Mouse (Mus musculus) cerebellum, adult (tissue): ENCODE data around the gene Gm17416.

Source experiments
- ATAC-seq: cut with Nextera tagmentation; 2 replicates; pipeline ENCODE4 v1.9.2; 2017; ENCODE audit warnings: mild to moderate bottlenecking, moderate library complexity, mixed read lengths; ENCODE audit not compliant: insufficient number of reproducible peaks, low FRiP score, low TSS enrichment

Gene Gm17416

GRCm38 (mm10) chr2:152569038-152569437 is at the start of gene Gm17416:
Gene Gm17416, plus strand, starts transcription at chr2:152569338.
- no peak for ATAC-seq

DNA sequence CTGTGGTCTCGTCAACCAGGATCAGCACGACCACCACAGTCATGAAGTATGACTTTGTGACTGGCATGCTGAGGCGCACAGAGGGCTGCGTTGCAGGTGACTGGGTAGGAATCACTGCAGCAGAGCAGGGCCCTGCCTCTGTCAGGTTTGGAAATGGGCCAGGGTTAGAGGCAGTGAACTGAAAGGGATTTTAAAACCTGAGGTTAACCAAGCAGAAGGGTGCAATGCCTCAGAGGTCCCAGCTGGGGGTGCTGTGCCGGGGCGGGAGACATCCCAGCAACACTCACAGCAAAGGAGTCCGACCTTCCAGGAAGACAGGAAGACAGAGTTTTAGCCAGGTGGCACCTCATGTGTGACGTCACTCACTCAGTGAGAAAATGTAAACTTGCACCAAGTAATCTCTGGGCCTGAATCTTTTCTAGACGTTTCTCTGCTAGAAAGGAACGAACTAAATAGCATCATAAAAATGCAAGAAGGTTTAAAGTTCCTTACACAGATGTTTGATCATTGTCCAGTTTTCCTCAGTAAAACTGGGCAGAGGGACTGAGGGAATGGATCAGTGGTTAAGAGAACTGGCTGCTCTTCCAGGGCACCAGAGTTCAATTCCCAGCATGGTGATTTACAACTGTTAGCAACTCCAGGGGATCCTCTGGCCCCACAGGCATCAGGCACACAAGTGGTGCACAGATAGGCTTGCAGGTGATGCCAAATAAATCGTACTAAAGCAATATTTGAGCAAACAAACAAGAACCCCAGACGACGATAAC is 29.0 kb upstream of the Gm17416 start, which contains the start of gene Defb29:
Gene Defb29 (minus strand): TSS at position 155 of the 767 bp plus-strand sequence.
- no peak for ATAC-seq

GRCm38 (mm10) chr2:152541979-152542378 is 27.2 kb upstream of the Gm17416 start:
- no peak for ATAC-seq

DNA sequence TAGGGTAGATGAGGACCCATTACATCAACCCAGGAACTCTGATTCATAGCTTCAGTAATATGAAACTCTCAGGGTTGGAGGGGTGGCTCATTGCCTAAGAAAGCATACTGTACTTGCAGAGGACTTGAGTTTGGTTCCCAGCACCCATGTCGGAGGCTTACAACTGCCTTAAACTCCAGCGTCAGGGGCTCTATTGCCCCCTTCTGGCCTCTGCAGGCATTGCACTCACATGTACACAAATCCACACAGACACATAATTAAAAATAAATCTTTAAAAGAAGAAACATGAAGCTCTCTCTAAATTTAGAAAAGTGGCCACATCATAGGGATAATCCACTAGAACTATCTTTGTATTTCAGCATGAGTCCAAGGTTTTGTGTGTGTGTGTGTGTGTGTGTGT is 26.2 kb upstream of the Gm17416 start:
- no peak for ATAC-seq

DNA sequence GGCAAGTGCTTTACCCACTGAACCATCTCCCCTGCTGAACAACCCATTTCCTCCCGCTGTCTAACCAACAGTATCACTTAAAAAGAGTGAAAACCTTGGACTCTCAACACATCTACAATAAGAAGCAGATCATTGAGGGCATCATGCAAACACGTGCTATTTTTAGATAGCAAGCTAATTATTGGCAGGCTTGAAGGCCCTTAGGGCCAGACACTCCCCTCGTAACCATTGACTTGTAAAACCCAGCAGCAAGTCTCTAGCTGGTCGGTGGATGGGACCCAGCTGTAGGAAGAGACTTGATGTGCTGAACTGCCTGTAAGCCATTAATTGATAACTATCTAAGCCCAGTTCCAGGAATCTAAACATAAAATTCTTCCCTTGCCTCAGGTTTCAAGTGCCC is 25.7 kb upstream of the Gm17416 start:
- no peak for ATAC-seq

DNA sequence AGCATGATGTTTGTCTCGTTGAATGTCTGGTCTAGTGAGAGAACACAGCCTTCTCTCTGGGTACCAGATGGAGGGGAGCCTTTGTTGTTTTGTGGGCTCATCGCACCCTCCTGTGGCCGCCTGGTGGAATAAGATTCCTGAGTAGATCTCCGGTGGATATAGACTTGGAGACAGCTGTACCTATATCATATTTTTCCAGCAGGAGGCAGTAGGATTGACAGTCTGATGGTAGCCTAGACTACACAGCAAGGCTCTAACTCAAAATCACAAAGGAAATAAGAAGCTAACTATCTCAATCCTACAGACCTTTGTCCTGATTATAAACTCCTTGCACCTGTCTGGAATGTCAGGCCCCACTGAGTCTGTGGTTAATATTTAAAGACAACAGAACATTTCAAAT is 24.4 kb upstream of the Gm17416 start:
- no peak for ATAC-seq

DNA sequence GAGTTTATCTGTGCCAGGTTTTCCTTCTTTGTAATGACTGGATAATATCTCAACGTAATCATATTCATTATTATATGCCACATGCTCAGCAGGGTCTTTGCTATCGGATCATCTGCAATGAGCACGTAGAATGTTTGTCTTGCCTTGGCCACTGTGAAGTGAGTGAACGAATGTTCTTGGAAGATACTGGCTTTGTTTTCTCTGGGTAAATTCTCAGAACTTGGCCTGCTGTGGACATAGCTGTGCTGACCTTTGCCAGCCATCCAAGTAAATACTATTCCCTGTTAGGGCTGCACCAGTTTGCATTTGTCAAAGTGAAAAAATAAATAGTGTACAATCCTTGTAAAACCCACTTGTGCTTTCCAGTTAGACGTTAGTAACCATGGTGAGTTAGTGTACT is 21.0 kb upstream of the Gm17416 start:
- ATAC-seq, result no peak

- ATAC-seq, result peak; percentile 74
These were observed 15.2 kb upstream of the Gm17416 start for GRCm38 (mm10) chr2:152553774-152554423.

- ATAC-seq, result no peak
These were observed 12.5 kb upstream of the Gm17416 start for GRCm38 (mm10) chr2:152556655-152557054.

DNA sequence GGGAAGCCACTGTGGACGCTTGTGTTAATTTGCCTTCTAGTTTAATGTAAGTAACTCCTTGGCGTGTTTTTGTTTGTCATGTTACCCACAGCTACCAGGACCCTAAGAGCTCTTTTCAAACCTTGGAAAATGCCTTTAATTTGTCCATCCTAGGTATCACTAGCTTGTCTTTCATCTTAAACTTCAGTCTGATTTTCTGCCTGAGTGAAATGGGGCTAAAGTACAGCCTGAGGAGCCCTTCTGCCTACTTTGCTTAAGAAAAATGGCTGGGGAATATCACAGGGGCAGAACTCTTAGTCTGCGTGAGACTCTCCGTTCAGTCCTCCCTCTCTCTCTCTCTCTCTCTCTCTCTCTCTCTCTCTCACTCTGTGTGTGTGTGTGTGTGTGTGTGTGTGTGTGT is 743 bp downstream of the Gm17416 start:
- ATAC-seq, result no peak

DNA sequence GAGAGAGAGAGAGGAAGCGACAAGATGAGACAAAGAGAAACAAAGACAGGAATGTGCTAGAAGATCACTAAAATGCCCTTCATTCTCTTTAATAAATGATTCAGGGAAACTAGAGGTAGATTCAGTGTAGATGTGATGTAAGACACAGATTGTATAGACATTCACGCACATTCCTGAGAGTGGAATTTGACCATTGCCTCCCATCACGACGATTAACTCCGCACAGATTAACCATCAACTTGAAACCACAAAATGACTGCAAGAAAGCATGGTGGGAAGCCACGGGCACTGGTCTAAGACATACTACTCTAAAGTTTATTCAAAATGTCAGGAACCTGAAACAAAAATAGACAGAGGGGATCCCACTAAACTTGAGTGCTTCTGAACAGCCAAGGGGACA is 1.2 kb downstream of the Gm17416 start:
- ATAC-seq, result no peak

DNA sequence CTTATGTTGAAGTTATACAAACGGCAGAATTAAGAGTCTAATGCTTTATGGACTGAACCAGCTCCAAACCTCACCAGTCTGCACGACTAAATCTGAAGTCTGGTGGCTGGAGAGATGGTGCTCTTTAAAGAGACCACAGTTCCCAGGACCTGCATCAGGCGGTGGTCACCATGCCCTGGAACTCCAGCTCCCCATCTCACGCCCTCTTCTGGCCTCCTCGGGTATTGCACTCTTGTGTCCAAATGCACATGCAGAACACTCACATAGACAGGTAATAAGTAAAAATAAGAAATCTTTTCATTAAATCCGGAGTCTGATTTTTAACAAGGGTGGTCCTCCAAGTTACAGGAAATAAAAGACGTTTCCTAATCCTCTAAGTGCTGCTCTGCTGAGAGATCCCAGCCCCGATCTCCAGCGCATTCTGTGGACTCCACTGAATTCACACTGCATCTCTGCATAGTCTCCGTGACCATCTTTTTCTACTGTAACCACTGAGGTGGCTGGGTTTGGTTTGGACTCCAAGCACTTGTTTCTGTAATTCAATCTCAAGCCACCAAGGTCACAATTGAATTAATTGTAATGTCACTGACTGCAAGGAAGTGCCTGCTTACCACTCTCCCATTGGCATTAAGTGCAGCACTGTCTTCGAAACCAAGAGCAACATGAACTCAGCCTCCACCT is 3.1 kb downstream of the Gm17416 start, which contains the start of gene Defb21:
Gene Defb21 (plus strand): TSS at position 631 of the 681 bp plus-strand sequence.
- no peak for ATAC-seq

DNA sequence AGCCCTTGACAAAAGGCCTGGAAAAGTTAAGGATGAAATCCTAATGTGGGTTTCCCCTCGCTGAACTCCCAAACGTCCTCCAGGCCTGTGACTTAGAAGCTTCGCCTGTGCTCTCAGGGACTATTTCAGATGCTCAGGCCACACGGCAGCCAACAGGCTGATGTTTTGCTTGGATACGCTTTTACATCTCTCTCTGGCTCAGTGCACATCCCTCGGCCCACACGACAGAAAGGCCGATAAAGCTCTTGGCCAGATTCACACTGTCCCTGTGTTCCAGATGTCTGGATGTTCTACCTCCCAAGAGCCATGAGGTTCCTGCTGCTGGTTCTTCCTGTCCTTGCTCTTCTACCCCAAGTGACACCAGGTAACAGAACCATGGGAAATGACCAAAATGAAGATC is 4.3 kb downstream of the Gm17416 start:
- no peak for ATAC-seq

DNA sequence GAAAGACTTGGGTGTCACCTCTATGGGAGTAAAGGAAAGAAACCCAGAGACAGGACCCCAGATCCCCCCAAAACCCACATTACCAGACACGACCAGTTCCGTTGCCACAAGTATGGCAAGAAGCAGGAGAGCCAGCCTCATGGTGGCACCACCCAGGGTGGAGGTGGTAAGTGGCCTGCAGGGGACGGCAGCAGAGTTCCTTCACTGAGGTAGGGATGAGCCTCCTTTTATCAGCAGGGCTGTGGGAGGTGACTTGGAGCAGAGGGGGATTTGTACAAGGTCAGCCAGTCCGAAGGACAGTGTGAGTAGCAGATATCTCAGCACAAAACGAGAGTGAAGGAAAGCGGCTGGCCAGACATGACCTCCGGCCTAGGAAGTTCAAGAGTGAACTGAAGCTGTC is 11.0 kb downstream of the Gm17416 start, which contains the start of gene Defb19:
Gene Defb19 (minus strand): TSS at position 206 of the 400 bp plus-strand sequence.
- ATAC-seq, result no peak

DNA sequence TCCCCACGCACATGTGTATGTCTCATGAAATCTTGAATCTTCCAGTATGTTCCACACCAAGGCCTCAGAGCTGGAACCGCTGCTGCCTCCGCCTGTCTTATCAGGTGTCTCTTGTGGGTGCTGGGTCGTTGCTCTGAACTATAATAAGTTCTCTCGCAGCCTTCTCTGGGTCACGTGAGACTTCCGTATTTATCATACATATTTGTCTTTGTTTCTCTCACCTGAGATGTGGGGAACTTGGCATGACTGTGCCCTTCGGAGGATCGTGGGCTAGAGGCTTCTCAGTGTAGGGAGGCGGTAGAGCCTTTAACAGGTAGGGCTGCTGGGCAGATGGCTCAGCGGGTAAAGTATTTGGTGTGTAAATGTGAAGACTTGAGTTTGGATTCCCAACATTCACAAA is 11.5 kb downstream of the Gm17416 start:
- ATAC-seq, result no peak

DNA sequence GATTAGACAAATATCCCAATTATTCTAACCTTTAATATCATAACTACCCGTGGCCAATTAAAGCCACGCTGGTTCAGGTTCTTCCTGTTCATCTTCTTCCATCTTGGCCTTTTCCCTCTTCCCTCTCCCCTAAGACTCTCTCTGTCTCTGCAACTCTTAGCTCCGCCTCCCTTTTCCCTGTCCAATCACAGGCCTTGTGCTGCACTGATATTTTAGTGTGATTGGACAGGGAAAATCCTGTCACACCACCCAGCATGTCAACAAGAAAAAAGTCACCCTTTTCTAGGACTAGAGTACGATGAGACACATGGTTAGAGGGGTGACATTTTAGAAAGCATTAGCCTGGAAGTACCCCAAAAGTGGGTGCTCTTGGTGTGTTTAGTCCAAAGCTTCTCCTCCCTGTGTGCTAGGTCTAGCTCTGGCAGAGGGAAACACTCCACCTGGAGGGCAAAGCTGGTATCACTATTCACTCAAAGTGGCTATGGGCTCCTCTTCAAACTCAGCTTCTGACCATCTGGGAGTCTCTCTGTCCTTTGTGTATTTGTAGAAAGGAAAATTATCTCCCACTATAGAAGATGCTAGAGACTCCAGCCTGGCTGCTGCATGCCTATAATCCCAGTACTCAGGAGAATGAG is 17.9 kb downstream of the Gm17416 start:
- ATAC-seq, result no peak

DNA sequence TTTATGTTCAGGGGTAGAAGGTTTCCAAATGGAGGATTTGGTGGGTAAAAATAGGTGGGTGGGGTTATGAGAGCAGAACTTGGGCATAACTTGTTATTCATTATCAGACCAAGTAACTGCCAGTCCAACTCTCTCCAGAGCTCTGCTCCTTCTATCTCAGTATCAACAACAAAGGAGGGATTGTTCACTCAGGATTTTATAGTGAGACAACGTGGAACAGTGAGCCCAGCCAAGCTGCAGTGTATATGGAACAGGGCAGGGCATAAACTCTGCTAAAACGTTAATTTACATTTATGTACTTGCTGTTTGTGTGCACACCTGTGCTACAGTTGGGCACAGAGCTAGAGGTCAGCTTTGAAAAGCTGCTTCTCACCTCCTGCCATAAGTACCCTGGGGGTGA is 19.3 kb downstream of the Gm17416 start:
- no peak for ATAC-seq

- ATAC-seq, result no peak
These were observed 19.9 kb downstream of the Gm17416 start for GRCm38 (mm10) chr2:152589021-152589420.

DNA sequence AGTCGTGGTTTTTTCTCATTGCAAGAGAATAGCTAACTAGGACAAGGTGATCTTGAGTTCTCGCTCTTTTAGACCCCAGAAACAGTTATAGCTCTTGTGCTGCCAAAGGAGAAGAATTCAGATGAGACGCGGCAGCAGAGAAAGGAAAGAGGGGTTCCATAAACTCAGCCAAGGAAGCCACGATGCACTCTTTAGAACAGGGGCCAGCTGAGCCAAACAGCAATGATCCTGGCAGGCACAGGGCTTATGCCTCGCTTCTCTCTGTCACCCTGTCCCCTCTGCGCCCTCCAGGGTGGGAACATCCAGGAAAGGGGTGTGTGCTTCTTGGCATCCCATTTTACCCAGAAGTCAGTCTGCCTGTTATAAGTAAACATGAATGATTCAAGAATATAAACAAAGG is 30.2 kb downstream of the Gm17416 start, which contains the start of gene Defb45:
Gene Defb45 (minus strand): TSS at position 101 of the 400 bp plus-strand sequence.
- no peak for ATAC-seq

- no peak for ATAC-seq
These were observed 30.9 kb downstream of the Gm17416 start for GRCm38 (mm10) chr2:152600076-152600475.
